Mouse (Mus musculus) G1E (cell line): Measurements from ENCODE around the gene Ptpn20.

ENCODE experiments used
- CTCF ChIP-seq: IDR thresholded peaks from 2 replicates; pipeline ENCODE4 v1.5.1; 2012; ENCODE audit warnings: low read depth, low read length, inconsistent platforms, mixed read lengths
- GATA1 ChIP-seq: IDR thresholded peaks from 2 replicates; pipeline ENCODE4 v1.6.1; 2012; ENCODE audit warnings: borderline replicate concordance, low read length, inconsistent platforms, mixed read lengths
- TAL1 ChIP-seq: conservative IDR thresholded peaks from 2 replicates; pipeline ENCODE4 v1.6.1; 2012; ENCODE audit warnings: low read depth, low read length, inconsistent platforms, mixed read lengths

DNA sequence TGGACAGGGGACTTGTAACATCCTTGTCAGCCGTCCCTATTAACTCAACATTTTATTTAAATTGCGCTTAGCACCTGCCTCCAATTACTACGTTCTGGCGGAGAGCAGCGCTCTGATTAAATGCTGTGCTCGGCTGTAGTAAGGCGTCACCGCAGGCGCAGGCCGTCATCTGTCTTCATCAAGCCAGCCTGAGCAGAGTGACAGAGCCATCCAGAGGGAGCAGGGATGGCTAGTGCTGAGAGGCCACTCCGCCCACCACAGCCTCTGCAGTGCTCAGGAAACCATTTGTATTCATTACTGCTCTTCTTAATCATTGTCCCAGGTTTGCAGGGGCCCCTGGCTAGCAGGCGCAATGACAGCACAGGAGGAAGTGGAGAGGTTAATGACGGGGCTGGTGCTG is 94.7 kb downstream of the Ptpn20 start:
- TF ChIP-seq TAL1 (no peak), GATA1 (no peak), CTCF (no peak)
